ENCODE assay signal across 25 mouse cellular contexts in genomic region chr13:90183536-90183935, GRCm38 (mm10).
"Had no signal": no experiment of that assay in that cellular context is flagged by ENCODE, and none has a peak within 500 bp of the region (broad histone marks: within the 10 kb centered on the region; RNA-seq: fewer than 3 reads in every experiment).

No protein-coding gene starts in this region.

- H3K27ac ChIP-seq: heart, embryonic 10.5 days; hindbrain, embryonic 10.5 days; hindbrain, embryonic 12.5 days; hindbrain, embryonic 14.5 days; intestine, embryonic 15.5 days; kidney, postnatal 0 days; limb, embryonic 13.5 days; limb, embryonic 15.5 days; liver, embryonic 12.5 days had no signal

- H3K36me3 ChIP-seq: heart, embryonic 10.5 days; heart, embryonic 12.5 days; hindbrain, embryonic 10.5 days; hindbrain, embryonic 12.5 days; intestine, embryonic 15.5 days; limb, embryonic 13.5 days; limb, embryonic 15.5 days; liver, embryonic 12.5 days had no signal

- DNase-seq: gastrocnemius, postnatal 14 days; gastrocnemius, postnatal 36 days; heart, adult 18-20 months; heart, postnatal 10 days; heart, postnatal 4 days; kidney, adult 18-20 months; kidney, adult 8-10 months; kidney, postnatal 14 days; kidney, postnatal 36 days; layer of hippocampus, adult 9-11 months; layer of hippocampus, postnatal 36 days; left cerebral cortex, postnatal 4 days had no signal

- H3K9ac ChIP-seq: heart, embryonic 12.5 days; hindbrain, embryonic 12.5 days; hindbrain, embryonic 14.5 days; intestine, embryonic 15.5 days; limb, embryonic 13.5 days; limb, embryonic 15.5 days; liver, embryonic 12.5 days had no signal

- H3K4me1 ChIP-seq: heart, embryonic 10.5 days; heart, embryonic 12.5 days; intestine, embryonic 15.5 days; limb, embryonic 15.5 days; liver, embryonic 12.5 days had no signal

- H3K27me3 ChIP-seq: heart, embryonic 12.5 days; hindbrain, embryonic 12.5 days; intestine, embryonic 15.5 days; limb, embryonic 13.5 days; limb, embryonic 15.5 days; liver, embryonic 12.5 days had no signal

- H3K4me2 ChIP-seq: heart, embryonic 12.5 days; hindbrain, embryonic 12.5 days; hindbrain, embryonic 14.5 days; intestine, embryonic 15.5 days; limb, embryonic 13.5 days; limb, embryonic 15.5 days; liver, embryonic 12.5 days had no signal

- H3K9me3 ChIP-seq: heart, embryonic 10.5 days; heart, embryonic 12.5 days; hindbrain, embryonic 10.5 days; hindbrain, embryonic 12.5 days; intestine, embryonic 15.5 days; limb, embryonic 13.5 days; limb, embryonic 15.5 days; liver, embryonic 12.5 days had no signal

- H3K4me3 ChIP-seq: heart, embryonic 10.5 days; heart, embryonic 12.5 days; hindbrain, embryonic 10.5 days; hindbrain, embryonic 12.5 days; intestine, embryonic 15.5 days; limb, embryonic 13.5 days; limb, embryonic 15.5 days; liver, embryonic 12.5 days had no signal

- ATAC-seq: hindbrain, embryonic 16.5 days; inflammation-experienced regulatory T-cells, adult 6 months; intestine, embryonic 15.5 days; intestine, postnatal 0 days; liver, embryonic 12.5 days had no signal
